Mouse (Mus musculus) thymus, postnatal 4 days (tissue): ENCODE data around the gene Fgf16.

Experiments used
- DNase-seq: peaks from one replicate; pipeline ENCODE4 v3.0.0; 2021

Gene Fgf16

DNA sequence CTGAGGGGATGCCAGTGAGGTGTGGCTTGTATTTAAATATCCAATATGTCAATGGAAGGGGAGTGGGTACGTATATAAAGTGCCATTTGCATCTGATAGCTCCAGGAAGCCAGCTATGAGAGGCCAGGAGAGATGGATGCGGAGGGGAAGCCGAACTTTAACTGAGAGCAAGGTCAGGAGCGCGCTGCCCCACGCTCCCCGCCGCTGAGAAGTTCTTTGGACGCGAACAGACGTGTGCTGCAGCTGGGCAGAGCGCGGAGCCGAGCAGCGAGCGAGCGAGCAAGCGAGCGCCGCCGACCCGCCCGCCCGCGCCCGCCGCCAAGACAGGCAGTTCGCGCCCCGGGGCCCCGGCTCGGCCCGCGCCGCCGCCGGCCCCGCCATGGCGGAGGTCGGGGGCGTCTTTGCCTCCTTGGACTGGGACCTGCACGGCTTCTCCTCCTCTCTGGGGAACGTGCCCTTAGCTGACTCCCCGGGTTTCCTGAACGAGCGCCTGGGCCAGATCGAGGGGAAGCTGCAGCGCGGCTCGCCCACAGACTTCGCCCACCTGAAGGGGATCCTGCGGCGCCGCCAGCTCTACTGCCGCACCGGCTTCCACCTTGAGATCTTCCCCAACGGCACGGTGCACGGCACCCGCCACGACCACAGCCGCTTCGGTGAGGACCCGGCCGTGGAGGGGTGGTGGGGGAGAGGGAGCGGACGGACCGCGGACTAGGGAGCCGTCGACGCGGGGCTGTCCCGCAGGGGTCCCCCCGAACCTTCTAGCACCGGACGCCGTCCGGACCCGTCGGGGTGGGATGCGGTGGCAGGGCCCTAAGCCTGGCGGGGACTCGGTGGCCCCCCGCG lies at the start of gene Fgf16:
Fgf16 (plus strand) TSS at position 118 of the 843 bp plus-strand sequence.
- DNase-seq = peak; percentile 43

DNA sequence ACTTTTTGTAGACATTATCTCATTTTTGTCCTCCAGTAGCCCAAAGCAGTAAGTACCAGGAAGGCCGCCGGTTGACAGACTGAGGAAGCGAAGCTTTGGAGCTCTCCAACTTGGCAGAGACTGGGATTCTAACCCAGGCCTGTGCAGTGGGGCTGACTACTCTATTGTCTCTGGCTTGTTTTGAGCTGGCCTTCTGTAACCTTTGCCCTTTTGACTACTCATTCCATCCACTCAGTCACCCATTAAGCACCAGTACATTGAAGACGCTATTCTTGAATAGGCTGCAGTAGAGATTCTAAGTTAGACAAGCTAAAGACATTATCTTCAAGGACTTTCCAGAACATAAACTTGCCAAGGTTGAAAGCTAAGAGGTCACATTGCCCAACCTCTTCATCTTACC lies 49.3 kb upstream of the Fgf16 start:
- DNase-seq = no peak

- no peak for DNase-seq
Observed at GRCm38 (mm10) chrX:105715789-105716321, 48.2 kb upstream of the Fgf16 start.

- DNase-seq = no peak
Observed at GRCm38 (mm10) chrX:105718388-105718787, 45.7 kb upstream of the Fgf16 start.

GRCm38 (mm10) chrX:105718943-105719342 lies 45.1 kb upstream of the Fgf16 start:
- DNase-seq = no peak

DNA sequence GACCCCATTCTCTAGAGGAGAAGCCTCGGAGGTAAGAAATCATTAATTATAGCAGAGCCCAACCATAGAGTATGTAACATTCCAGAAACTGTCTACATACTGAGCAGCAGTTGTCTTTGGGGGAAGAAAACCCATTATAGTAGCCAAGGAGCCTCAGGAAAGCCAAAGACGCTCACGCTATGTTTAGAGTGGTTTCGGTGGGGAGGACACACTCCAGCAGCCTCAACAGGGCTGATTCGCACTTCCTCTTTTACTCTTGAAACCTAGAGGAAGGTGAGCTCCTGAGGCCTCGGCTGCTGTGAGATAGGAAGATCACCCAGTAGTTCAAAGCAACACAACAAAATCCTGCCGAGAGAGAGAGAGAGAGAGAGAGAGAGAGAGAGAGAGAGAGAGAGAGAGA lies 39.9 kb upstream of the Fgf16 start:
- DNase-seq = no peak

DNA sequence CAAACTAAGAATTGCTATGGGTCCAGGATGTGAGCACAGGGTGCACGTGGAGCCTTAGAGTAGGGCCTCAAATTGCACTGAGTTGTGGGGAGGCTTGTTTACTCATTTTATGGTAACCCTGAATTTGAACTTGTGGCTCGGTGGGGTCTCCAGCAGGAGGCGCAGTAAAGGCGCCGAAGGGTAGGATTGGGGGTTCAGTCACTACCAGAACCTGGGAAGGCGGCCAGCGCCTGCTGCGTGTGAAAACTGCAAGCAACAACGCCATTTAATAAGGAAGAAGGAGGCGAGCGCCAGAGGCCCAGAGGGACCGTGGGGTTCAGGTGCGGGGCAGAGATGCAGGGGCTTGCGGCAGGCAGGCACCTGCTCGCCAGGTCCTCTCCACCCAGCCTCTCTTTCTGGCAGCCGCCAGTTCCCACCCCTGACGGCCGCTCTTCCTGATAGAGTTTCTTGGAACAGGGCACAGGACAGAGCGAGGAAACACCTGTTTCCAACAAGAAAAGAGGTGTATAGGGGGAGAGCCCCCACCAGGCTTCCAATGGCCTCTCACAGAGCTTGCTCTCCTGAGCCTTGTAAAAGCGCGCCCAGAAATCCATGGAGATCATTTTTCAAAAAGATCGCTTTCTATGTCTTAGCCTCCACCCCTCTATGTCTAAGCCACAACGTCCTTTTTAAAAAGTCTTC lies 1.1 kb upstream of the Fgf16 start:
- DNase-seq = peak; percentile 36

GRCm38 (mm10) chrX:105763612-105764011 lies 467 bp upstream of the Fgf16 start:
- DNase-seq = peak; percentile 19

DNA sequence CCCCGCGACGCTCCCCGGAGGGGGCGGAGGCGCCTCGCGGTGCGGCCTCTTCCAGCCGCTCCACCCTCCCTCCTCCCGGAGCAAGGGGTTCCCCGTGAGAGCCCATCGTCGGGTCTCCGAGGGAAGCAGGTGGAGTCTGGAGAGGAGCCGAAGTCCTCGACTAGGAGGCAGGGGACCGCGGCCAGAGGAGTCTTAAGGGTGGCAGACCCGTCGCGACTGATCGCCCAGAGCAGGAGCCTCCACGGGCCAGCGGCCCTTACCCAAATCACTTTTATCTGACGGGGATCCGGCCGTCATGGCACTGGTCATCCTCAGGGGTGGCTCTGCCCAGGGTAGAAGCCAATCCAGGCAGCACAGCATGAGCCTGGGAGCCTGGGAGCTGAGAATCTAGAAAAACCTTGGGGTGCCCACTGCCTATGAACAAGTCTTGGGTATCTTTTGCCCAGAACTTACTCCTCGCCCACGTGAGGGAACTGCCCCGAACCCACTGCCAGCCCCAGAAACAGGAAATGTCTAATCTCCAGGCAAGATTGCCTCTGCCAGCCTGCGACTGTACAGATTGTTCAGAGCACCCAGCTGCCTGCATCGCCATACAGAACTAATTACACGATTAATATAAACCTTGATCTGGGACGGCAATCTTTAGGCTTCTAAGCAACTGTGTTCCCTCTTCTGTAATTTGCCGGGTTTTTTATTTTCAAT lies 1.1 kb downstream of the Fgf16 start:
- DNase-seq = peak; percentile 10

DNA sequence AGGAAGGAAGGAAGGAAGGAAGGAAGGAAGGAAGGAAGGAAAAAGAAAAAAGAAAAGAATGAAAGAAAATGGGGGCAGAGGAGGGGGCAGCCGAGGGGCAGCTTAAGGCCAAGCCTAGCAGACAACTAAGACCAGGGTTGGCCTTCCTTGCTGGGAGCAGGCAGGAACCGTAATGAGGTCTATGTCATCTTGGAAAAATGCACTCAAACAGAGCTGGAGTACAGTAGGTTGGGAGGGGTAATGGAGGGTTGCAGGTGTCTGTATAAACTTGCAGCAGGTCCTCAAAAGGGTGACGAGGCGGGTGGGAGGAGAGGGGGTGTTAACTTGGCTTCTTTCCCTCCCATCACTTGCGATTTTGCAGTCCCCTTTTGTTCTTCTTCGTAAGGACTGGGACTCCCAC lies 1.9 kb downstream of the Fgf16 start:
- no peak for DNase-seq

- DNase-seq = no peak
Observed at GRCm38 (mm10) chrX:105767177-105767764, 3.2 kb downstream of the Fgf16 start.

DNA sequence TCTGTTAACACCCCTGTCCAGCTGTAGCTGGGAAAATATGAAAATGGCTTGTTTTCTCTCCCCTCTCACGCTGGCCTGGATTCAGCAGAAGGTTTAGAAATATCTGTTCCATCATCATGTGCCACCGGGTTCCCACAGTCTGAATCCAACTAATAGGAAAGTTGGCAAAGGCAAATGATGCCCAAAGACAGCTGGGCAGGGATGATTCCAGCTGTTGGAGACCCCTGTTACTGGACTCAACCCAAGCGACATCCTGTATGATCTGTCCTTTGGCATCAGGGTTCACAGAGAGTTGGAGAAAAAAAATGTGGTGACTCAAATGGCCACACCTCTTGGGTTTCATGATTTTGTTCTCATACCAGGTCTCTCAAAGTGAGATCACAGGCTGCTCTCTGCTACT lies 3.9 kb downstream of the Fgf16 start:
- no peak for DNase-seq

DNA sequence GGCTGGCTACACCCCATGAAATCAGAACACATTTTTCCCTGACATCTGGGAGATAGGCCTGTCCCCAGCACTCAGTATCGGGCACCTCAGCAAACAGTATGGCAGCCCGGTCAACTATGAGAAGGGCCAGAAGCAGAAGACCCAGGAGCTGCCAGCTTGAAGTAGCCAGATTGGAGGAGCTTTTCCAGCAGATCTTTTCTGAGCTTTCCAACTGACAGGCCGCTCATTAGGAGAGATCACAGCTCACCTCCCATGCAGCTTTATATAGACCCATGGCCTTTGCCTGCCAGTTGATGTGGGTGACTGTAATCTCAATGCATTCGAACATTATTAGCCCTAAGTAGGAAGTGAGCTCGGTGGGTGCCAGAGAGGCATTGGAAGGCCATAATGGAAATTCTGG lies 9.2 kb downstream of the Fgf16 start:
- no peak for DNase-seq

GRCm38 (mm10) chrX:105794806-105795403 lies 30.8 kb downstream of the Fgf16 start:
- no peak for DNase-seq

GRCm38 (mm10) chrX:105824462-105824861 lies 60.4 kb downstream of the Fgf16 start:
- no peak for DNase-seq
